Mouse (Mus musculus) heart, embryonic 15.5 days (tissue): ENCODE measurements around the gene Scg5. TPM values are rescaled to one million over a fixed set of nuclear protein-coding genes. Genes with fewer than 3 reads are reported as not detected.

ENCODE experiments used
- ATAC-seq: fragments of 200-750 bp; cut with Nextera tagmentation; replicated peaks from 2 replicates; pipeline ENCODE4 v1.8.0; 2017; ENCODE audit warnings: low read depth, moderate TSS enrichment; ENCODE audit not compliant: insufficient number of reproducible peaks, insufficient read depth, low FRiP score
- H3K27ac ChIP-seq: fragments of 300-500 bp; sonication (generic); 2 replicates; pipeline ENCODE4 v1.5.1; 2015; ENCODE audit warnings: mild to moderate bottlenecking, inconsistent platforms
- H3K27me3 ChIP-seq: fragments of 300-500 bp; sonication (generic); 2 replicates; pipeline ENCODE4 v1.6.1; 2015; ENCODE audit warnings: inconsistent platforms
- H3K36me3 ChIP-seq: fragments of 300-500 bp; sonication (generic); 2 replicates; pipeline ENCODE4 v1.6.1; 2015; ENCODE audit warnings: mild to moderate bottlenecking, inconsistent platforms
- H3K4me1 ChIP-seq: fragments of 300-500 bp; sonication (generic); replicated peaks from 2 replicates; pipeline ENCODE4 v1.6.1; 2015; ENCODE audit warnings: inconsistent platforms
- H3K4me2 ChIP-seq: fragments of 300-500 bp; sonication (generic); 2 replicates; pipeline ENCODE4 v1.6.1; 2015; ENCODE audit warnings: inconsistent platforms, mild to moderate bottlenecking, moderate library complexity
- H3K4me3 ChIP-seq: fragments of 300-500 bp; sonication (generic); 2 replicates; pipeline ENCODE4 v1.5.1; 2015; ENCODE audit warnings: mild to moderate bottlenecking, inconsistent platforms
- H3K9ac ChIP-seq: fragments of 300-500 bp; sonication (generic); 2 replicates; pipeline ENCODE4 v1.6.1; 2015; ENCODE audit warnings: mild to moderate bottlenecking, inconsistent platforms
- H3K9me3 ChIP-seq: fragments of 300-500 bp; sonication (generic); replicated peaks from 2 replicates; pipeline ENCODE4 v1.6.1; 2016; ENCODE audit warnings: inconsistent platforms
- WGBS: fragments of 180-500 bp; shearing (Covaris S2); methylation state at CpG from one replicate; pipeline ENCODE4 v1.1.7; 2015; ENCODE audit warnings: mixed read lengths; 5-methylcytosine and 5-hydroxymethylcytosine counted together
- polyA plus RNA-seq: library from polyadenylated mRNA; unstranded; fragments of >200 nt; fragmentation: Nextera tagmentation; extraction: Ambion mirVana; gene quantifications from 2 replicates; pipeline ENCODE4 v1.2.1, GENCODE M21; 2015

The Scg5 gene
- polyA plus RNA-seq, 1 experiment from 2014 or later, result 1.1 TPM

DNA sequence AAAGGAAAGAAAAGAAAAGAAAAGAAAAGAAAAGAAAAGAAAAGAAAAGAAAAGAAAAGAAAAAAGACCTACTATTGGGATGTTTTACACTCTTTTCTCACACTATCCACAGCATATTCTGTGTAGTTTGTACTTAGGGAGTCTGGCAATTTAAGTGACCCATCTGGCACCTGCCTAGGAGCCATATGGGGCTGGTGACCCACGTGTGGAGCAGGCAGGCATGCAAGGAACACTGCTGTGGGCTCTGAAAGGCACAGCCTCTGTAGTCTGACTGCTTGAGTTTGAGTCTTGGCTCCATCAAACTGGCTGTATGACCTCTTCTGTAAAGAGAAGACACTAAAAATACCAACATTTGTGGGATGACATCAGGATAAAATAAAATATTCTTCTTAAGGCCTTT, 25.2 kb downstream of the Scg5 start:
- Histone ChIP-seq H3K9me3 (no peaks in the 10 kb centered on the region), H3K27ac (no peak overlapping the region), H3K36me3 (no peaks in the 10 kb centered on the region), H3K4me1 (no peaks in the 10 kb centered on the region), H3K4me3 (no peak overlapping the region), H3K9ac (no peak overlapping the region), H3K27me3 (no peaks in the 10 kb centered on the region), H3K4me2 (no peak overlapping the region)
- ATAC-seq, result no peak
- WGBS, result 38% methylated on average over 1 of the region's 1 CpGs

GRCm38 (mm10) chr2:113800846-113801245, 28.1 kb downstream of the Scg5 start:
- H3K9me3 ChIP-seq, result no peaks in the 10 kb centered on the region
- no peaks in the 10 kb centered on the region for H3K36me3 ChIP-seq
- H3K27ac ChIP-seq, result no peak overlapping the region
- 66% methylated on average over 5 of the region's 5 CpGs for WGBS
- ATAC-seq, result no peak
- no peaks in the 10 kb centered on the region for H3K4me1 ChIP-seq
- no peak overlapping the region for H3K9ac ChIP-seq
- no peak overlapping the region for H3K4me2 ChIP-seq
- H3K27me3 ChIP-seq, result no peaks in the 10 kb centered on the region
- no peak overlapping the region for H3K4me3 ChIP-seq

GRCm38 (mm10) chr2:113798605-113799004, 30.3 kb downstream of the Scg5 start:
- H3K4me2 ChIP-seq, result no peak overlapping the region
- no peaks in the 10 kb centered on the region for H3K4me1 ChIP-seq
- H3K4me3 ChIP-seq, result no peak overlapping the region
- no peaks in the 10 kb centered on the region for H3K9me3 ChIP-seq
- no peak overlapping the region for H3K27ac ChIP-seq
- no peak for ATAC-seq
- no peaks in the 10 kb centered on the region for H3K36me3 ChIP-seq
- H3K9ac ChIP-seq, result no peak overlapping the region
- 63% methylated on average over 13 of the region's 13 CpGs for WGBS
- no peaks in the 10 kb centered on the region for H3K27me3 ChIP-seq

GRCm38 (mm10) chr2:113795186-113795585, 33.7 kb downstream of the Scg5 start:
- Histone ChIP-seq H3K4me2 (no peak overlapping the region), H3K27me3 (no peaks in the 10 kb centered on the region), H3K36me3 (no peaks in the 10 kb centered on the region), H3K9me3 (no peaks in the 10 kb centered on the region), H3K4me3 (no peak overlapping the region), H3K27ac (no peak overlapping the region), H3K4me1 (no peaks in the 10 kb centered on the region), H3K9ac (no peak overlapping the region)
- no peak for ATAC-seq
- 70% methylated on average over 4 of the region's 4 CpGs for WGBS

DNA sequence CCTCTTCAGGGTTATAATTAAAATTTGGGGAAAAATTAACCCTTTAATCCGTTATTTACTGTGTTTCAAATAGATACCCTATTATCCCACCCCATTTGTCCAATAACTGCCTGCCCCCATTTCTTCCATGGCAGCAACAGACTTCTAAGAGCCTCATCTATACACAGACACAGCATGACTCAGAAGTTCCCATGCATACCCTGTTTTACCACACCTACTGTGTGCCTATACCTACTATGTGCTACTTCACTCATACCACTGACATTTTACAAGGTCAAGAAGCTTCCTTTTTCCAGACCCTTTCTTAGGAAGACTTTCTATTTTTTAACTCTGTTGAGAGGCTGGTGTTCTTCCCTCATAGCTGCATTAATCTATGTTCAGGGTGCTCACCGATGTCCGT, 35.4 kb downstream of the Scg5 start:
- 77% methylated on average over 3 of the region's 3 CpGs for WGBS
- no peak for ATAC-seq
- Histone ChIP-seq H3K9ac (no peak overlapping the region), H3K27me3 (no peaks in the 10 kb centered on the region), H3K36me3 (no peaks in the 10 kb centered on the region), H3K9me3 (no peaks in the 10 kb centered on the region), H3K27ac (no peak overlapping the region), H3K4me2 (no peak overlapping the region), H3K4me3 (no peak overlapping the region), H3K4me1 (no peaks in the 10 kb centered on the region)

GRCm38 (mm10) chr2:113788821-113789387, 40.0 kb downstream of the Scg5 start:
- WGBS, result 77% methylated on average over 4 of the region's 4 CpGs
- no peak for ATAC-seq
- Histone ChIP-seq H3K4me1 (no peaks in the 10 kb centered on the region), H3K4me3 (no peak overlapping the region), H3K36me3 (no peaks in the 10 kb centered on the region), H3K9me3 (no peaks in the 10 kb centered on the region), H3K27ac (no peak overlapping the region), H3K9ac (no peak overlapping the region), H3K27me3 (no peaks in the 10 kb centered on the region), H3K4me2 (no peak overlapping the region)

DNA sequence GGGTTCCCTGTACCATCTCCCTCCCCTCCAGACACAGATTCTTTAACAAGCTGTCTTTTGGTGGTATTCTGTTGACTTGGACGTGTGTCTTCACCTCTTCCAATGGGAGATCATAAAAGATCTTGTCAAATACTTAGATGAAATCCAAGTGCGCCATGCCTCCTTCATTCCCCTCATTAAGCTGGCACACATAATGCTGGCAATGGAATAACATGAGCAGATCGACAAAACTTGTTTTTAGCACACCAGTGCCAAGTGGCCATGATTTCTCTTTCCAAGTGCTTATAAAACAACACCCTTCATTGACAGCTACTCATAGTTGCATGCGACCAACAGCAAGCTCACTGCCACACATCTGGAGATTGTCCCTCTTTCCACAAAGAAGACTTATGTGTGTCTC, 41.0 kb downstream of the Scg5 start:
- no peak for ATAC-seq
- H3K4me3 ChIP-seq, result no peak overlapping the region
- no peak overlapping the region for H3K27ac ChIP-seq
- H3K4me2 ChIP-seq, result no peak overlapping the region
- no peak overlapping the region for H3K9ac ChIP-seq
- WGBS, result 78% methylated on average over 4 of the region's 4 CpGs
- no peaks in the 10 kb centered on the region for H3K36me3 ChIP-seq
- H3K4me1 ChIP-seq, result no peaks in the 10 kb centered on the region
- no peaks in the 10 kb centered on the region for H3K9me3 ChIP-seq
- H3K27me3 ChIP-seq, result no peaks in the 10 kb centered on the region

GRCm38 (mm10) chr2:113784851-113785250, 44.1 kb downstream of the Scg5 start:
- Histone ChIP-seq H3K27me3 (no peaks in the 10 kb centered on the region), H3K9me3 (no peaks in the 10 kb centered on the region), H3K4me3 (no peak overlapping the region), H3K27ac (no peak overlapping the region), H3K36me3 (no peaks in the 10 kb centered on the region), H3K4me1 (no peaks in the 10 kb centered on the region), H3K4me2 (no peak overlapping the region), H3K9ac (no peak overlapping the region)
- no peak for ATAC-seq
- WGBS, result 46% methylated on average over 3 of the region's 3 CpGs

DNA sequence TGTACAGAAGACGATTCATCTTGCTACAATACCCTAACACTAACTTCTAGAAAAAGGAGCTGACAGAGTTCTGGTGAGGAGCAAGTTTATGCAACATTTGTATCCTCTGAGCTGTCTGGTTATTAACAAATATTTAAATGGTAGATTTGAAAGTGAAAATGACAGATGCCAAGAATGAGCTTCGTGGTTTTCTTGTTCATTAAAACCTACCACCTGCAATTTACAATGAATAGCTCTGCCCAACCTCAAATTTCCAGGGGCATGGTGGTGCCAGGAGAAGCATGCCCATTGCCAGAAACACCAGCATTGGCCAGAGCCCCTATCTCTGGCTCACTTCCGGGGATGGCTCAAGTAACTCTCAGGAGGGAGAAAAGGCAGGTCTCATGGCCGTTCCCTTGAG, 47.4 kb downstream of the Scg5 start:
- no peak for ATAC-seq
- Histone ChIP-seq H3K27ac (no peak overlapping the region), H3K9me3 (no peaks in the 10 kb centered on the region), H3K36me3 (no peaks in the 10 kb centered on the region), H3K4me2 (no peak overlapping the region), H3K4me1 (no peaks in the 10 kb centered on the region), H3K27me3 (no peaks in the 10 kb centered on the region), H3K4me3 (no peak overlapping the region), H3K9ac (no peak overlapping the region)
- WGBS, result 71% methylated on average over 4 of the region's 4 CpGs

DNA sequence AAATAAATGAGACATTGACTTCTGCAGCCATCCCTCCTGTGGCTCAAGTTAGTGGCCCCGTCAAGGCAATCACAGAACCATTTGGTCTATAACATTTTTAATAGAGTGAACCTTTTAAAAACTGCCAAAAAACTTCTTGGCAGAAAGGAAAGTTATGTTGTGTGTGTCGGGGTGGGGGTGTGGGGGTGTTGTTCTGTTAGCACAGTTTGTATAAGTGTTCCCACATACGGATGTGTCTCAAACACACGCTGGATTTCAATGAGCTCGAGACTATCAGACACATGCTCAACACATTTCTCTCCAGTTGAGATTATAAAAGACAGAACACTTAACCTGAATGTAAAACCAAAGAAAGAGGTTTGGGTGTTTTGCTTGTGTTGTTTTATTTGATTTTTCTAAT, 47.8 kb downstream of the Scg5 start:
- H3K4me1 ChIP-seq, result no peaks in the 10 kb centered on the region
- no peak overlapping the region for H3K9ac ChIP-seq
- H3K27ac ChIP-seq, result no peak overlapping the region
- ATAC-seq, result no peak
- H3K36me3 ChIP-seq, result no peaks in the 10 kb centered on the region
- no peak overlapping the region for H3K4me2 ChIP-seq
- H3K27me3 ChIP-seq, result no peaks in the 10 kb centered on the region
- 69% methylated on average over 5 of the region's 5 CpGs for WGBS
- no peaks in the 10 kb centered on the region for H3K9me3 ChIP-seq
- no peak overlapping the region for H3K4me3 ChIP-seq

- no peaks in the 10 kb centered on the region for H3K9me3 ChIP-seq
- ATAC-seq, result no peak
- no peaks in the 10 kb centered on the region for H3K36me3 ChIP-seq
- 68% methylated on average over 3 of the region's 3 CpGs for WGBS
- H3K4me1 ChIP-seq, result no peaks in the 10 kb centered on the region
- H3K4me2 ChIP-seq, result no peak overlapping the region
- H3K9ac ChIP-seq, result no peak overlapping the region
- H3K4me3 ChIP-seq, result no peak overlapping the region
- H3K27me3 ChIP-seq, result no peaks in the 10 kb centered on the region
- H3K27ac ChIP-seq, result no peak overlapping the region
These were observed 49.6 kb downstream of the Scg5 start for GRCm38 (mm10) chr2:113779336-113779735.

DNA sequence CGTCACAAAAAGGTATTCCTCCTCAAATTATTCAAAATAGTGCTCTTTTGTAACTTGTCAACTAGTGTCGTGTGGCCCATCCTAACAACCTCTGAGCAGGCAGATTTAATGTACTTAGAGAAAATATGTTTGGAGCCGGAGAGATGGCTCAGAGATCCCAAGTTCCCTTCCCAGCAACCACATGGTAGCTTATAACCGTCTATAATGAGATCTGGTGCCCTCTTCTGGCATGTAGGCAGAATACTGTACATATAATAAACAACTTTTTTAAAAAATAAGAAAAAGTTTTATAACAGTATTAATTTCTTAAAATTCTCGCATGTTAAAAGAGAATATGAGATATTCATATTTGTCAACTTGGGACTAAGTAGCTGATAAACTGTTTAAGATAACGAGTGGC, 50.9 kb downstream of the Scg5 start:
- Histone ChIP-seq H3K9ac (no peak overlapping the region), H3K27ac (no peak overlapping the region), H3K36me3 (no peaks in the 10 kb centered on the region), H3K9me3 (no peaks in the 10 kb centered on the region), H3K27me3 (no peaks in the 10 kb centered on the region), H3K4me3 (no peak overlapping the region), H3K4me1 (no peaks in the 10 kb centered on the region), H3K4me2 (no peak overlapping the region)
- ATAC-seq, result no peak
- WGBS, result 65% methylated on average over 6 of the region's 6 CpGs
